Mouse (Mus musculus): ENCODE results near the gene Iglon5.

GRCm38 (mm10) chr7:43462851-43463250 lies 27.0 kb downstream of the Iglon5 start, which contains the start of gene Vsig10l:
- TF ChIP-seq POLR2A (IDR thresholded peaks at IDR 0.05; ENCODE audit: low read depth, low read length) (no peak), CTCF (IDR thresholded peaks at IDR 0.05; ENCODE audit: extremely low read depth, insufficient read depth, insufficient read length, insufficient replicate concordance) (no peak)

Data from spleen, adult 2 months (tissue).